Mouse (Mus musculus) right cerebral cortex, postnatal 4 days (tissue): ENCODE data around the gene Usp36.

Source experiments
- DNase-seq: peaks from one replicate; pipeline ENCODE4 v3.0.0-alpha.2; 2022

Usp36 gene

DNA sequence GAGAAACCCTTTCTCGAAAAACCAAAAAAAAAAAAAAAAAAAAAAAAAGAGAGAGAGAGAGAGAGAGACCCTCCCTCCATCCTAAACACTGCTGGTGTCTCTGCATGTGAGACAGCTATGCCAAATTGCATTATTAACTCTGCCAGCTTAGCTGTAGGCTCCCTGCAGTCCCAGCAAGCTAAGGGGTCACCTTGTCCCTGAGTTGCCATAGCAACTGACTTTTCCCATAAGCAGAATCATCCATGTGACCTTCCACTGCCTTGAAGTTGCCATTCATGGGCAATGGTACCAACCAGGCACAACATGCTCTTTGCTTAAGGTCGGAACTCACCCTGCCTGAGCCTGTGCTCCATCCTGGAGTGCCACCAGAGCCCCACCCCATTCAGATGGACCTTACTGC, 5.0 kb upstream of the Usp36 start:
- no peak for DNase-seq

DNA sequence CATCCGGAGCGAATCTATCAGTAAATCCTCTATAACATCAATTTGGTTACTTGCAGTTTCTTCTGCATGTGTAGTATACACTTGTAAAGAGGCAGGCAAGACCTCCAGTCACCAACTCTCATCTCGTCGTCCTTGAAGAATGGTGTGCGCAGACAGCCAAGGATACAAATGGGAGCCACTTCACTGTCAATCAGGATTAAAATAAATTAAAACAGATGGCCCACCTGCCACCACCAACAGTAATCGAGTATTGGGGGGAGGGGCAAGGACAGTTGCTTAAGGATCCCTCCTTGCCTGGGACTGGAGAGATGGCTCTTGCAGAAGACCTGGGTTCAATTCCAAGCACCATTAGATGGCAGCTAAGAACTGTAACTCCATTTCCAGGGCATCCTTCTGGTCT, 2.6 kb upstream of the Usp36 start:
- no peak for DNase-seq

DNA sequence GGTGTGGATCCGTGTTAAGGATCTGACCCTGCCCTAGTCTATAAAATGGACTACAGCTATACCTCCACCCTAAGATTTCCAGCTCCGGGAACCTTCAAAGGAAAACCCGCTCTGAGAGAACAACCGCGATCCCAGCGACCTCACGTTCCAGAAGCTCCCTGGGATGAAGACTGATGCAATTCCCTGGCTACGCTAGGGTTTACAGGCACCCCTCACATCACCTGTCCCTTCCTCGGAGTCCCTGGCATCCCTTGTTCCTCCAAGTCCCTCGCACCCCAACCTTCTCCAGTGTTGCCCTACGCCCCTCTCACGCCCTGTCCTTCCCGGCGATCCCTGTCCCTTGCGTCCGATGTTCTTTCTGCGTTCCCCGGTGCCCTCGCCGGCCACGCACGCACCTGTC, 482 bp downstream of the Usp36 start:
- DNase-seq: no peak

DNA sequence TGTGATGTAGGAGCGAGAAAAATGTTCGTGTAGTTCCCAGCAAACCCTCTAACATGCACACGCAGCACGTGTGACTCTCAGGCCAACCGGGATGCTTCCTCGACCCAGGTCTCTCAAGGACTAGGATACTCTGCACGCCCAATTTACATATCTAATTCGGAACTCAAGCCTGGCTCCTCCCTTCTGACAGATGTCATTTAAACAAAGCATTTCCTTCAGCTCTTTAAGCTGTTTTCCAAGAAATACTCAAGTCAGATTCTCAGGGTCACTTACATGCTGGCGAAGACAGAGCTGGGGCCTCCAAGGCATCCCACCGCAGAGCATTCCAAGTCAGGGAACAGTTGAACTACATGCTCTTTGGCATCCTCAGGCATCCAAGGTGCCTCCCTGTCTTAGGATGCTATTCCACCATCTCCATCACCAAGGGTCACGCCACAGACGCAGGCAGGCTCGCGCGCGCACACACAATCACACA, 970 bp downstream of the Usp36 start:
- DNase-seq: no peak

DNA sequence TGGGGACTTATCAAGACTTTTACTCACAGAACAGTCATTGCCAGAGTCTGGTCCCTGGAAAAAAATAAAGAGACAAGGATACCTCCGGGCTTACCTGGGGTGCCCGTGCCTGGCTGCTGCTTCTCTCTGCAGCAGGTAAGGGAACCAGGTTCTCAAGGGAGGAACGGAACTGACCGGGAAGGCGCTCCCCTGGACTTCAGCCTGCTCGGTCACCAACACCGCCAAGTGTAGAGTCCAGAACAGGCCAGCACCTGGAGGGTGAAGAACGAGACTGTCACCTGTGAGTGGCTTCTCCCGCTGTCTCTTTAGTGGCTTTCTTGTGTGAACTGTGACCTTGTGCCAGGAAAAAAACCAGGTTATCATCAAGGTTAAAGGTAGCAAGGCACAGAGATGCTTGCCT, 2.5 kb downstream of the Usp36 start:
- DNase-seq: no peak

DNA sequence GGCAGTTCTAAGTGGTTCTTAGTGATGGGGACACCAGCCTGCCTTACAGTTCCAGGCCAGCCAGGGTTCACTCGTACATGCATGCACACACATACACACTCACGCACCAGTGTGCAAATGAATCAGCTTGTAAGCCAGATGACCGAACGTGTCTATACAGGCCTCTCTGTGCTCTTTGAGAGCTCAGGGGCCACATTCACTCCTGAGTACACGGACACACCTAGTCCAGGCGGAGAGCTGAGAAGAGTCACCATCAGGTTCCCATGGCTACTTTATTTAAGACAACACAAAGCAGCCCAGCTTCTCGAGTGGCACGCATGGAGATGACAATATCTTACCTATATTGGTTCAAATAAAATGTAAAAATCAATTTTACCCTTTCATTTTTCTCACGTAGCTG, 3.6 kb downstream of the Usp36 start:
- DNase-seq: no peak

DNA sequence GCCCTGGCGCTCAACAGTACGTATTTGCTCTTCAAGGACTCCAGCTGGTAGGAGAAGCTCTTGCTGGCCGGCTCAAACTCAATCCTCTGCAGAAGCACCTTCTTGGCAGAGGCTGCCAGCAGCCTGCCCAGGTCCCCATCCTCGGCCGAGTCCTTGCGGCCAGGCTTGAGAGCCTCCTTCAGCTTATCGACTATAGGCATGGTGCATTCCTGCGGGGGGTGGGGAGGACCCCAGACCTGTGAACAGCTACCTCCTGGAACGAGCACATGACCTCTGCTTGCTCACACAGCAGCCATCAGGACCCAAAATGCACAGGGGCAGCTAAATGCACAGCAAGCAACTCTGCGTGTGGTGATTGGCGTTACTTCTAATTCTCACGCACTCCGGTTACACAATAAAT, 4.3 kb downstream of the Usp36 start:
- no peak for DNase-seq

DNA sequence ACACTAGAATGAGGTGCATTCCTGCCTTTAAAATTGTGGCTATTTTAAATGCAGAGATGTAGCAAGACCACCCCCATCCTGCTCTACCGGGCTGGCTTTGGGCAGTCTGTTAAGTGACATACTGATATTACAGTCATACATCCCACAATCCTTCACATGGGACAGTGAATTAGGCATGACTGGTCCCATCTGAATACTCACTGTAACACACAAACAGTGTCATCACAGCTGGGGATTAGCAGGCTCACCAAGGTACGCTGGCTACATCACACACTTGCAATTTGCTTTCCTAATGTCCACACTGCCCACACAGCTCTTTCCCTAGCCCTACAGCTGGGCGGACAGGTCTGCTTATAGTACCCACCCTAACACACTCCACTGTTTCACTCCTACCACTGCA, 9.8 kb downstream of the Usp36 start:
- no peak for DNase-seq

DNA sequence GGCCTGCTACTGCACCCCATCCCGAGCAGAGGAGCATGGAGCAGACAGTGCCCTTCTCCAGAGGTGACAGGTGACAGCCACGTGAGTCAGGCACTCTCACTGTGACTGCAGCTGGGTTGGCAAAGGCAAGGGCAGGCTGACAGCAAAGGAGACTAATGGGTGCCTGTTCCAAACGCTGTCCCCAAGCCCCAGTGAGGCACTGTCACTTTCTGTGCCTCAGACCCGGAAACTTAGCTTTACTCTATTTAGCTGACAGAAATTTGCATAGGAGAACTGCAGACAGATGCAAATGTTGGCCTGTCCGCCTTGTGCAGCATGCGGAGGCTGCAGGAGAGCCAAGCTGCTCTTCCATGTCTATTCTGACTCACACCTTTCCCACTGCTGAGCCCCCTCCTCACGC, 13.7 kb downstream of the Usp36 start:
- no peak for DNase-seq

DNA sequence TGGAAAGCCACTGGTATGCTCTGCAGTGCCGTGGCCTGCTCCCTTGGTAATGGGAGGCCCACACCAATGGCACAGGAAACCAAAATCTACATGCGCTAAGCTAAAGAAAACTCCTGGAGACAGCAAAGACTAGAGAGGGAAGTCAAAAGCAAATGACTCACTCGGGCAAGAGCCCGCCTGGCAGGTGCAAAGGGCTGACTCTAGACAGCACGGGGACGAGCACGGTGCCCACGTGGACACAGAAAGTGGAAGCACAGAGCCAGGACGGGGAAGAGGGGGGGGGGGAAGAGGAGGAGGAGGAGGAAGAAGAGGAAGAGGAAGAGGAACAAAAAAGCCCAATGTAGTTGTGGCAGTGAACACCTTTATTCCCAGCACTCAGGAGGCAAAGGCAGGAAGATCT, 15.0 kb downstream of the Usp36 start:
- DNase-seq: no peak

DNA sequence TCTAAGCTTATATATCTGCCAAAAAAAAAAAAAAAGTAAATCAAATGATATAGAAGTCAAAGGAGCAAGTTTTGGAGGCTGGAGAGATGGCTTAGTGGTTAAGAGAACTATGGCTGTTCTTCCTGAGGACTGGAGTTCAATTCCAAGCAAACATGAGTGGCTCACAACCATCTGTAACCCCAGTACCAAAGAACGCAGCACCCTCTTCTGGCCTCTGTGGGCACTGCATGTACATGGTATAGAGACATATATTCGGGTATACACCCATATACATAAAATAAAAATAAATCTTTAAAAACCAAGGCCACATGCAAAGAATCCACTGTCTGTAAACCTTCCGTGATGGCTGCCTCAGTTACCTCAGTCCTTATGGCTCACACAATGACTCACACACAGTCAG, 20.2 kb downstream of the Usp36 start:
- DNase-seq: peak; percentile 50

DNA sequence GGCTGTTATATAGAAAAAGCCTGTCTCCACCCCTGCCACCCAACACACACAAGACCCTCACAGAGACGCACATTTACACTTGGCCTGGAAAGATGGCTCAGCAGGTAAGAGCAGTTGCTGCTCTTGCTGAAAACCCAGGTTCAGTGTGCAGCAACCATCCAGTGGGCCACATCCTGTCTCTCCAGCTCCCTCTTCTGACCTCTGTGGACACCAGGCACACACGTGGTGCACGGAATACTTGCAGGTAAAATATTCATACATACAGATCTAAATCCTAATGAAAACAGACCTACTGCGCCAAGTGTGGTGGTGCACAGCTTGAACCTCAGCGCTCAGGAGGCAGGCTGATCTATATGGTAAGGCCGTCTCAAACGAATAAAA, 23.4 kb downstream of the Usp36 start:
- no peak for DNase-seq

DNA sequence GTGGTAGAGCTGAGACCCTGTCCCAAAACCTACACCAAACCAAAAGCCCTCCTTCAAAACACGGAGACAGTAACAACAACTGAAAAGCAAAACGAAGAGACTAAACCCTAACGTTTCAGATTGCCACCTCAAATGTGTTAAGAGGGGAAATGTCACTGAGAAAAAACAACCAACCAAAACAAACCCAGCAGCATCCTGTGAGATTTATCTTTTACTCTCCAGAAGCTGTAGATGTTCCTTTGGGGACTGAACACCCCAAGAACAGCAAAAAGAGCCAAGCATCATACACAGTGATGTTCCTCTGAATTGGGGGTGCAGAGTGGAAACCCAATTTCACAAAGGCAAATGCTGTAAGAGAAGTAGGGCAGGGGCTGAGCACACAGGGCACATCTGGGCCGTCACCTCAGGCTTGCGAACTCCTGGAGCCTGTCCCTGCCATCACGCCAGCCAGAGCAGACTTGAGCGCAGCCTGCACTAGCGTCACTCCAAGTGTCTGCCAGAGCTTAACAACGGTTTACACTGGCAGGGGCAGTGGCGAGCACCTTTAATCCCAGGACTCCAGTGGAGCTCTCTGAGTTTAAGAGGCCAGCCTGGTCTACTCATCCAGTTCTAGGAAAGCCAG, 23.9 kb downstream of the Usp36 start:
- DNase-seq: no peak

DNA sequence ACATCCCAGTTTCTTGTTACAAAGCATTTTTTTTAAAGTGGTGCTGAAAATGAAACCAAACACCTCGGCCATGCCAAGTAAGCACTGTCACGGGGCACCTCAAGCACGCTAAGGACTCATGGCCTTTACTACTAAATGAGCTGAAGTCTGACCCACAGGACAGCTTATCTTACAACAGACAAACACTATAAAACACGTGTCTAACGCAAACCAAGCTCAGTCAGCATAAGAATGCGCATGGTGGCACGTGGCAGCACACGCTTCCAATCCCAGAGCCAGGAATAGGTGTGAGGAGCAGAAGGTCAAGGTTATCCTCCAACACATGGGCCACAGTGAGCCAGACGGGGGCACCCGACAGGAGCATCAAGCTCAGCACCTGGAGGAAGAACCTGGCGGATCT, 24.4 kb downstream of the Usp36 start:
- DNase-seq: no peak

DNA sequence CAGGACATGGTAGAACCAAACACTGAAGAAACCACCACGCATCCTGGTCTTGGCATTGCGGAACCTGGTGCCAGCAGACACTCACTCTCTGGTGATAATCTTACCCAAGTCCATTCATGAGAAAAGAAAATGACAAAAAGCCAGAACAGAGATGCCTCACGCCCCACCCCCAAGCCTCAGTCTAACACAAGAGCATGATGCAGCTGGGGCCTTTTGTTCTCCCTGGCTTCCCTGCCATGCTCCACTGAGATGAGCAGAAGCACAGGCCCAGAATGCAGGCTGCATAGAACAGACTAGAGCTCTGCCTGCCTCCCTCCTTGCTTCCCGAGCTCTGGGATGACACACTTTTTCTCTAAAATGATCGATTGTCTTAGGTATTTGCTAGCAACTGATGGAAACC, 26.9 kb downstream of the Usp36 start:
- DNase-seq: peak; percentile 29

DNA sequence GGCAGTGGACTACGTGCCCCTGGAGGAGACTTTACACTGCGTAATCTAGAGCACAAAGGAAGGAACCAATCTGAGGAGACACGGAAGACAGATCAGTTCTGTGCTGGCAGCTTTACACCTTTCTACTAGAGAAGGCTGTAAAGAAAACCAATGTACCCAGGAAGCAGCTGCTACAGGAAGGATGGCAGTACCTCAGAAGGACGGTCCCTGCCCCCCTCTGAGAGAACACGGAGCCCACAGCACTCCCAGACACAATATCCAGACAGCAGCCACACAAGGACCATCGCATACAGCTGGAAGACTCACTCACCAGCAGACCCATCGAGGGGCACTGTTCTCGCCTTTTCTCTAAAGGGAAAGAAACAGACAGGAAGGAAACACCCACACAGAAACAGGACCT, 30.0 kb downstream of the Usp36 start:
- no peak for DNase-seq

DNA sequence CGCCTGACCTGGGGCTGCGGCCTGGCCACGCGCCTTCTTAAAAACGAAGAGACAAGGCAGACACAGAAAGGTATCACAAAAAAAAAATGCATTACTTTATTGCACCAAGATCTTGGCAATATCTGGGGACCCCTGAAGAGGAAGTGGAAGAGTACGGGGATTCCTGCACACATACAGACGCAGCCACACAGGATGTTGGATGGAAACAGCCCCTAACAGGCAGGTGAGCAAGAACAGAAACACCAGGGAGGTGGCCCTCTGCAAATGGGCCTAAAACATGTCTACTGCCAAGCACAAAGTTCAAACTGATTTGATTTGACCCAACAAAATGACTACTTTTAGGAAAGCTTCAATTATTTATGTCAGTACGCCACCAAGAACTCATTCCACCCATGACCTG, 30.5 kb downstream of the Usp36 start:
- no peak for DNase-seq

DNA sequence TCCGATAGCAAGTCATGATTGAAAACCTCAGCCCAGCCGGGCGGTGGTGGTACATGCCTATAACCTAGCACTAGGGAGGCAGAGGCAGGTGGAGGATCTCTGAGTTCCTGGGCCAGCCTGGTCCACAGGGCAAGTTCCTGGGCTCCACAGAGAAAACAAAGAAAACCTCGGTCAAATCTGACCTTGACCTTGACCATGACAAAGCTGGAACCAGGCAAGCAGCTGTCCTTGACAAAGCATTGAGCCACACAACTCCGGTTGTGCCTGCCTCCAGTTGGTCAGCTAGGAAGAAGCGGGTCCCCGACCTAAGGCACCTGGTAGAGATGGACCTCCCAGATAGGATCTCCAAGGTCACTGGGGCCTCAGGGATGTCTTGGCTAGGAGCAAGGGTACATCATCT, 33.7 kb downstream of the Usp36 start:
- no peak for DNase-seq

DNA sequence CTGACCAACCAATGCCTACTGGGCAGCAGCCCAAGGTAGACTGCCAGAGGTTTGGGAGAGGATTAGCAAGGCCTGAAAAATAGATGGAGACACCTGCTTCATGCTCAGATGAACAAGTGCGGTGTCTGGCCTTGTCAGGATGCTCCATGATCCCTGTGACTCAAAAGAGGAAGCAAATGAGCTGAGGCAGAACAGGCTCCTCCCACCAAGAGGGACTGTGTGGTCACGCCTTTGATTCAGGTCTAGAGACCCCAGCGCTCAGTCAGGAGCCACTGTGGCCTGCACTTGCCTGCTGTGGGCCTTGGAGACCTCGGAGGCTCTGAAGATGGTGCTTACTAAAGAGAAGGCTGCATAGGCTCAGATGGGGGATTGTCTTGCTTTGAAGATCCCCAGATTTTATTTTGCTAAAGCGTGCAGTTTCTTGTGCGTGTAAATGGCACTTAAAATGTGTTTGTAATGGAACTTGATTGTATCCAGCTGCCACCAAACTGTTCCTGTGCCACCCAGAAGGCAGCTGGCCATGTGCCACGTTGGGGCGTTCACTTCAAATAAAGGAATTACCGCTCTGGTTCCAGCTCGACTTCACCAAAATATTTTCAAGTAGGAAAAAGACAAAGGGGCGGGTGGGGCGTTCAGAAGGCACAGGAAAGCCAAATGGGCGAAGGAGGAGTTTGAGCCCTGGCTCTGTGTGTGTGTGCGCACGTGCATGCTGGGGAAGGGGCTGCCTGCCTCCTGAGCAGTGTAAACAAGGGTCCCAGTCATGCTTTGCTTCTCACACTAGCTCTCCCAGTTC, 35.7 kb downstream of the Usp36 start:
- peak; percentile 73 for DNase-seq

DNA sequence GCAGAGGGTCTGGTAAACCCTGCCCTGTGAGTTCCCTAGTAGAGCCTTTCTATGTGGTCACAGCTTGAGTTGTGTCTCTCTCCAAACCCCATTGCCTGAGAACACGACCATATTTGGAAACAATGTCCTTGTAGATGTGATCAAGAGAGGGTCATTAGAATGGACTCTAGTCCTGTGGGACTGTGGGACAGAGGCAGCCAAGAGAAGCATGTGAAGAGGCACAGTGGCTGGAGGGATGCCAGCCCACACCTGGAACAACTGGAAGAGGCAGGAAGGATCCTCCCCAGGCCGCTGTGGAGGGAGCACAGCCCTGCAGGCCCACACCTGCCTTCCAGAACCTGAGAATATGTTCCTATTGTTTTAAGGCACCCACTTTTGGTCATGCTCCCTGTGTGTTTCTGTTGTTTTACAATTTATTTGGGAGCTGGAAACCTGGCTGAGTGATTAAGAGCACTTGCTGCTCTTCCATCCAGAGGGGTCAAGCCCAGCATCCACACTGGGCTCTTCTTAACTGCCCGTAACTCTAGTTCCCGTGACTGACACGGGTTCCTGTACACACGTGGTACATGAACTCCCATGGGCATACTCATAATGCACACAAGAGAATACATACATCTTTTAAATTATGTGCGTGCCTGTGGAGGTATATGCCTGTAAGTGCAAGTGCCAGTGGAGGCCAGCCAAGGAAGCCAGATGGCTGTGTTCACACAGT, 36.4 kb downstream of the Usp36 start:
- peak; percentile 44 for DNase-seq

DNA sequence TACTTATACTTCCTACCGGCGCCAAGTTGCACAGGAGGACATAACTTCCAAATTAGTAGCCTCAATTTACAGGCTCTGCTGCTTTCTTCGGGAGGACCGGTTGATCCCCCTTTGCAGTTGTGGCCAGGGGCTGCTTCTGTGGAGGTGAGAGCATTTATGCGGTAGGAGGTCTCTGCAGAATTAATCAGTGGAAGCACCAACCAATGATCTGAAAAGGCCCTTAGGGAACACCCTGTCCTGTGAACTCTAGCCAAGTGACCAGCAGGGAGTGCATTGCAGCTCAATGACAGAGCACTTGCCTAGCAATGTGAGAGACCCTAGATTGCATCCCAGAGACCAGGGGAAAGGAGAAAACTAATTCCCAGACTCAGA, 41.0 kb downstream of the Usp36 start:
- no peak for DNase-seq

DNA sequence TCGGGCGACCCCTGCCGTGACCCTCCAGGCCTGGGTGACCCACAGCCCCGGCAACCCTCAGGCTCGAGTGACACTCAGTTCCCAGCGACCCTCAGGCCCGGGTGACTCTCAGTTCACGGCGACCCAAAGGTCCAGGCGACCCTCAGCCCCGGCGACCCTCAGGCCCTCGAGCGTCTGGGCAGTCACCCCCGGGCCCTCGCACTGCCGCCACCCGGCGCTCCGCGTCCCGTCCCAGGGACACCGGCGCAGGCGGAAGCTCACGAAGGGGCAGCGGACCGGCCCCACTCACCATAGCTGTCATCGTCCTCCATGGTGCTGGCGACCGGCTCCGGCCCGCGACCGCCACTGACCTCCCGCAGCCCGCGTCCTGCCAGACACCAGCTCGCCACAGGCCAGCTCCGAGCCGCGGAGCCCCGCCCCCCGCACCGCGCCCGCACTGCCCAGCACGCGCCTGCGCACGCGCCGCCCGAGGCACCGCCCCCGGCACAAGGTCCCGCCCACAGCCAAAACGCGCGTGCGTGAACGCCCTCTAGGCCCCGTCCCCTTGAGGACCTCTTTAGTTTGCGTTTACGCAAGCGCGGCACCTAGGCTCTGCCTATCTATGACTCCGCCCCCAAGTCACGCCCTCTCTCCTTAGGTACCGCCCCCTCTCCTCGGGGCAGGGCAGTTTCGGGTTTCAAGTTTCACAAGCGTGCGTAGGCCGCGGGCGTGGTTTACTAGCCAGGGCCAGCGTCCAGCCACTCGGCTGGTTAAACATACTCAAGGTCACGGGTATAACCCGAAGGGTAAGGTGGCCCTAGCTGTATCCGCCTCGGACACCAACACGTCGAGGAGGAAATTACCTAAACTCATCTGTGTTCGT, 41.7 kb downstream of the Usp36 start, which contains the start of gene Cyth1:
TSS of gene Cyth1 (minus strand) at position 443 of the 862 bp plus-strand sequence.
- peak; percentile 98 for DNase-seq
